Mouse (Mus musculus) spleen, postnatal 14 days (tissue): ENCODE data around the gene Rgs8.
A peak's percentile ranks its signal among the peaks of the same experiment; 100 is the strongest.

Source experiments
- DNase-seq, 2 experiments: peaks; one replicate each; pipeline ENCODE4 v3.0.0; 2021 to 2022; ENCODE audit warnings: low spot score in 2 of 2

The Rgs8 gene

DNA sequence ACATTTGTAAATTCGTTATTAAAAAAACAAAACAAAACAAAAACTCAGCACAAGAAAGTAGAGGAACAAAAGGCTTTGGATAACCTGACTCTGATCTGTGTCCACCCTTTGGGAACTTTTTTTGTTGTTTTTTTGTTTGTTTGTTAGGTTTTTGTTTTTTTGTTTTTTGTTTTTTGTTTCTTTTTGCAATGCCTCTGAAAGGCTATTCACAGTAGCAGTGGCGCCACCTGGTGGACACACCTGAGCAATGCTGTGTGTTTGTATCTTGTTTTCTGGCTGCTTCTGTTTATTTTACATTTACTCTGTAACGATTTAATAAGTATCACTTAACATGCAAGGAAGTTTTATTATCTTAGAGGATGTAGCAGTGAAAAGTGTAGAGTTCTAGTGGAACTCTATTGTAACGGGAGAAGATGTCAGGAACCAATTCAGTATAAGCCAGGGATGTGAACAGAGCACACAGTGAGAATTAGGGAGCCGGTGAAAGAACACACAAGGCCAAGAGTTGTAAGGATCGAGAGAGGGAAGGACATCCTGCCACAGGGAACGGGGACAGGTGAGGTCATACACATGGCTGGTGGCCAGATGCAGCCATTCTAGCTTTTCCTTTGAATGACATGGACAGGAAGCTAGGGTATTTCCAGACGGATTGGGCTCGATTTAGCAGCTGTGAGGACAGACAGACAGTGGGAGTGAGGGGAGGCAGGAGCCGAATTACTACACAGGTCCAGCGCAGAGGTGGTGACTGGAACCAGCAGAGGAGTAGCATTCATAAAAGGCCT is 89.7 kb downstream of the Rgs8 start:
- DNase-seq, result peak; percentile 40 to 75

DNA sequence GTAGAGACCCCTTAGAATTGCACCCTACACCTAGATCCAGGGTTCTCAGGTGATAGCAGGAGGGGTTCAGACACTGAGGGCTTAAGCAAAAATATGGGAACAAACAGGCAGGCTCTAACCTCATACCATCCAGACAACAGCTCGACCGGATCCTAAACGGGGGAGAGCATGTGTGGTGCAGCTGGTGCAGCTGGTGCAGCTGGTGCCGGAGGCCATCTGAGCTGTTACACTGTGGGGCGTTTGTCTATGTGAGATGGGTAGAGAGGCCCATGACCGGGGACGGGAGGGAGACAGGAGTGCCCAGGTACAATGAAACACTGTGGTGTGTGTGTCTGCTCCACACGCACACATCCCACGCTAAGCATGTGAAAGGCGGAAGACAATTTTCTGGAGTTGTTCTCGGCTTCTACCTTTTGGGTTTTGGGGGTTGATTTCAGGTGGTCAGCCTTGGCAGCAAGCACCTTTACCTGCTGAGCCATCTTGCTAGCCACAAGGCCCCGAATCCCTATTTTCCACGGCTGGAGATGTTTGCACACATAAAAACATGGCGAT is 93.4 kb downstream of the Rgs8 start:
- DNase-seq, result no peak

DNA sequence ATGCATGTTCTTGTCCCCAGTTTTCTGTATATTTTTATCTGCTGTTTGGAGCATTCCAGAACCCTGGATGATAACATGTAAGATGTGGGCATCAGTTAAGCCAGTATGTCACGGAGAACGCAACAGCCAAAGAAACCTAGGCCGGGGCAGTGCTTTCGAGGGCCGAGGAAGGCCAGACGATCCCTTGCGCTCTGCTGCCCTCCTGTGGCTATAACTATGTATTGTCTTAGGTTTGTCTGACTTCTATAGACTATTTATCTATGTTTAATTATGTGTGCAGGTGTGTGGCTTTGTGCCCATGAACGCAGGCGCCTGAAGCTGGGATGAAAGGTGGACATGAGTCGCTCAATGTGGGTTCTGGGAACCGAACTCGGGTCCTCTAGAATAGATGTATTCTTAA is 93.9 kb downstream of the Rgs8 start:
- peak; percentile 38 to 75 for DNase-seq

DNA sequence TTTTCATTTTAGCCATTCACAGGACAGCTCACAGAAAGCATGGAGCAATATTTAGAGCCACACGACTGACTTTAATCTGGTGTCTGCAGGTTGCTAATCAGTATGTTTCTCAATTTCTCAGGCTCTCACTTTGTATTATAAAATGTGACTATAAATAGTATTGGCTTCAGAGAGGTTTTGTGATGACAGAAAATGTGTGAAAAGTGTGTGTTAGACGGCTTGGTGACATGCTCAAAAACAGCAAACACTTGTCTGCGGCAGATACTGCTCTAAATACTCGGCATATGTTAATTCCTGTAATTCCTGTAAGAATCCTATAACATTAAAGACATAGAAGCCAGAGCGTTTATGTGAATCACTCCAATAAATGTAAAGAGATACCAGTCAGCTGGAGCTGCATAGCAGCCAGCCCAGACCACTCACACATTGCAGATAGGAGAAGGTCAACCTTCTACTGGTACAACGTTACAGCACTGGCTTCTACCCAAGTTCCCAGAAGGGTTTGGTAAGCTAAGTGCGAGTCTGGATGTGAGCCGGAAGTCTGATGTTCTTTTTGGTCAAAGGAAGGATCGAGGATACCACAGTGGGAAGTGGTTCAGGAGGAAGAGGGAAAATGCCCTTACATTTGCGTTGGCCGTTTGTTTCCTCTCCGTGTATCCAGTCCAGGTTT is 95.2 kb downstream of the Rgs8 start:
- DNase-seq, result no peak

GRCm38 (mm10) chr1:153748549-153748948 is 95.7 kb downstream of the Rgs8 start:
- peak; percentile 33 to 58 for DNase-seq

DNA sequence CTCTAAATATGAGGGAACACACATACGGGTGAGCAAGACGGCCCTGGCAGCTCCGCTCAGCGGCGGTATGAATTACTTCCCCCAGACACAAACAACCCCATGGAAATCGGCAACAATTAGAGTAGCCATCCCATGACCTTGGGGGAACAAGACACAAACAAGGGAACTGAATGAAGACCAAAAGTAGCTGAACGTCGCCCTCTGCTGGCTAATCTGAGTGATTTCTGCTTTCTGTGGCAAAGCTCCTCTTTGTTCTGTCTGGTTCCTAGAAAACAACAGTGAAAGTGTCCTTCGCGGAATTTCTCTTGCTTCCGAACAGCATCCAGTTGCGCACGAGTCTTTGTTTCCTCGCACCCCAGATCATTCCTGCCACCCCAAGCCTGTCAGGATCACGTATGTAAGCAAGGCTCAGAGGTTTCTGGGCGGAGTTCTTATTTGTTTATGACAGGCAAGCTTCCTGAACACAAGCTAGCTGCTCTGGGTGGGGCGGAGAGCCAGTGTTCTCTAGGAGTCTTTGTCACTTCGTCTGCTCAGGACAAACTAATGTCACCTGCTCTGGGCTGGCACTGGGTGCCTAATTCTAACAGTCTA is 96.5 kb downstream of the Rgs8 start, which contains the start of gene Rnasel:
TSS of gene Rnasel (plus strand) at position 216 of the 591 bp plus-strand sequence.
- peak; percentile 43 to 62 for DNase-seq
